Mouse (Mus musculus): Measurements from ENCODE around the gene Pcdh15. TPM values are rescaled to one million over a fixed set of nuclear protein-coding genes. Genes with fewer than 3 reads are reported as not detected.

Gene Pcdh15
- polyA plus RNA-seq, 1 experiment from 2014 or later, result 3.9 TPM

- Histone ChIP-seq H3K4me3 (no peak overlapping the region), H3K9me3 (no peaks in the 10 kb centered on the region), H3K36me3 (no peaks in the 10 kb centered on the region), H3K4me1 (no peaks in the 10 kb centered on the region), H3K27ac (no peak overlapping the region), H3K4me2 (replicated peaks) (no peak overlapping the region), H3K27me3 (no peaks in the 10 kb centered on the region), H3K9ac (no peak overlapping the region)
- WGBS, result 21% methylated on average over 2 of the region's 2 CpGs
- ATAC-seq (ENCODE audit: insufficient number of reproducible peaks, insufficient read depth, low FRiP score, low TSS enrichment), result no peak
Measured at GRCm38 (mm10) chr10:74463972-74464371, 1364.8 kb downstream of the Pcdh15 start.

GRCm38 (mm10) chr10:74480779-74481178 lies 1381.6 kb downstream of the Pcdh15 start:
- no peaks in the 10 kb centered on the region for H3K27me3 ChIP-seq
- ATAC-seq (ENCODE audit: insufficient number of reproducible peaks, insufficient read depth, low FRiP score, low TSS enrichment), result no peak
- WGBS, result 84% methylated on average over 3 of the region's 3 CpGs
- no peaks in the 10 kb centered on the region for H3K4me1 ChIP-seq
- H3K27ac ChIP-seq, result no peak overlapping the region
- no peak overlapping the region for H3K4me3 ChIP-seq
- no peak overlapping the region for H3K4me2 ChIP-seq (replicated peaks)
- H3K9me3 ChIP-seq, result no peaks in the 10 kb centered on the region
- no peaks in the 10 kb centered on the region for H3K36me3 ChIP-seq
- H3K9ac ChIP-seq, result no peak overlapping the region

- no peaks in the 10 kb centered on the region for H3K4me1 ChIP-seq
- no peak overlapping the region for H3K4me2 ChIP-seq (replicated peaks)
- no peak overlapping the region for H3K4me3 ChIP-seq
- ATAC-seq (ENCODE audit: insufficient number of reproducible peaks, insufficient read depth, low FRiP score, low TSS enrichment), result no peak
- no peaks in the 10 kb centered on the region for H3K36me3 ChIP-seq
- H3K9ac ChIP-seq, result no peak overlapping the region
- WGBS, result 50% methylated on average over 3 of the region's 3 CpGs
- H3K9me3 ChIP-seq, result no peaks in the 10 kb centered on the region
- H3K27me3 ChIP-seq, result no peaks in the 10 kb centered on the region
- H3K27ac ChIP-seq, result no peak overlapping the region
Measured at GRCm38 (mm10) chr10:74512315-74512714, 1413.2 kb downstream of the Pcdh15 start.

GRCm38 (mm10) chr10:74513743-74514142 lies 1414.6 kb downstream of the Pcdh15 start:
- H3K27me3 ChIP-seq, result no peaks in the 10 kb centered on the region
- H3K4me2 ChIP-seq (replicated peaks), result no peak overlapping the region
- H3K9me3 ChIP-seq, result no peaks in the 10 kb centered on the region
- no peak overlapping the region for H3K4me3 ChIP-seq
- H3K9ac ChIP-seq, result no peak overlapping the region
- no peaks in the 10 kb centered on the region for H3K4me1 ChIP-seq
- no peak for ATAC-seq (ENCODE audit: insufficient number of reproducible peaks, insufficient read depth, low FRiP score, low TSS enrichment)
- H3K36me3 ChIP-seq, result no peaks in the 10 kb centered on the region
- H3K27ac ChIP-seq, result no peak overlapping the region

- Histone ChIP-seq H3K27ac (no peak overlapping the region), H3K4me1 (no peaks in the 10 kb centered on the region), H3K36me3 (no peaks in the 10 kb centered on the region), H3K27me3 (no peaks in the 10 kb centered on the region), H3K9ac (no peak overlapping the region), H3K4me2 (replicated peaks) (no peak overlapping the region), H3K4me3 (no peak overlapping the region), H3K9me3 (no peaks in the 10 kb centered on the region)
- ATAC-seq (ENCODE audit: insufficient number of reproducible peaks, insufficient read depth, low FRiP score, low TSS enrichment), result no peak
- 82% methylated on average over 2 of the region's 2 CpGs for WGBS
Measured at GRCm38 (mm10) chr10:74538371-74538770, 1439.2 kb downstream of the Pcdh15 start.

- ATAC-seq (ENCODE audit: insufficient number of reproducible peaks, insufficient read depth, low FRiP score, low TSS enrichment), result no peak
- Histone ChIP-seq H3K4me2 (replicated peaks) (no peak overlapping the region), H3K9me3 (no peaks in the 10 kb centered on the region), H3K4me1 (no peaks in the 10 kb centered on the region), H3K27me3 (no peaks in the 10 kb centered on the region), H3K9ac (no peak overlapping the region), H3K4me3 (no peak overlapping the region), H3K36me3 (no peaks in the 10 kb centered on the region), H3K27ac (no peak overlapping the region)
- 79% methylated on average over 2 of the region's 2 CpGs for WGBS
Measured at GRCm38 (mm10) chr10:74555326-74555725, 1456.2 kb downstream of the Pcdh15 start.

- Histone ChIP-seq H3K9me3 (no peaks in the 10 kb centered on the region), H3K9ac (no peak overlapping the region), H3K4me1 (no peaks in the 10 kb centered on the region), H3K27me3 (no peaks in the 10 kb centered on the region), H3K4me3 (no peak overlapping the region), H3K4me2 (replicated peaks) (no peak overlapping the region), H3K27ac (no peak overlapping the region), H3K36me3 (no peaks in the 10 kb centered on the region)
- 74% methylated on average over 3 of the region's 3 CpGs for WGBS
- no peak for ATAC-seq (ENCODE audit: insufficient number of reproducible peaks, insufficient read depth, low FRiP score, low TSS enrichment)
Measured at GRCm38 (mm10) chr10:74569603-74570002, 1470.5 kb downstream of the Pcdh15 start.

GRCm38 (mm10) chr10:74579924-74580323 lies 1480.8 kb downstream of the Pcdh15 start:
- ATAC-seq (ENCODE audit: insufficient number of reproducible peaks, insufficient read depth, low FRiP score, low TSS enrichment), result no peak

GRCm38 (mm10) chr10:74591799-74592198 lies 1492.7 kb downstream of the Pcdh15 start:
- H3K27ac ChIP-seq, result no peak overlapping the region
- H3K4me2 ChIP-seq (replicated peaks), result no peak overlapping the region
- H3K36me3 ChIP-seq, result no peaks in the 10 kb centered on the region
- no peaks in the 10 kb centered on the region for H3K27me3 ChIP-seq
- 69% methylated on average over 3 of the region's 3 CpGs for WGBS
- no peak for ATAC-seq (ENCODE audit: insufficient number of reproducible peaks, insufficient read depth, low FRiP score, low TSS enrichment)
- H3K4me3 ChIP-seq, result no peak overlapping the region
- H3K9me3 ChIP-seq, result no peaks in the 10 kb centered on the region
- H3K9ac ChIP-seq, result no peak overlapping the region
- no peaks in the 10 kb centered on the region for H3K4me1 ChIP-seq

More at GRCm38 (mm10) chr10:74579924-74580323, 1480.8 kb downstream of the Pcdh15 start:
- Histone ChIP-seq H3K4me3 (no peak overlapping the region), H3K9me3 (no peaks in the 10 kb centered on the region), H3K9ac (no peak overlapping the region), H3K27ac (no peak overlapping the region), H3K36me3 (no peaks in the 10 kb centered on the region), H3K4me1 (no peaks in the 10 kb centered on the region), H3K4me2 (replicated peaks) (no peak overlapping the region), H3K27me3 (no peaks in the 10 kb centered on the region)
- 87% methylated on average over 2 of the region's 2 CpGs for WGBS

GRCm38 (mm10) chr10:74607683-74608082 lies 1508.5 kb downstream of the Pcdh15 start:
- Histone ChIP-seq H3K9me3 (no peaks in the 10 kb centered on the region), H3K27ac (no peak overlapping the region), H3K4me1 (no peaks in the 10 kb centered on the region), H3K4me2 (replicated peaks) (no peak overlapping the region), H3K27me3 (no peaks in the 10 kb centered on the region), H3K36me3 (no peaks in the 10 kb centered on the region), H3K4me3 (no peak overlapping the region), H3K9ac (no peak overlapping the region)
- 81% methylated on average over 2 of the region's 2 CpGs for WGBS
- ATAC-seq (ENCODE audit: insufficient number of reproducible peaks, insufficient read depth, low FRiP score, low TSS enrichment), result no peak

- WGBS, result 69% methylated on average over 2 of the region's 2 CpGs
- Histone ChIP-seq H3K4me3 (no peak overlapping the region), H3K36me3 (no peaks in the 10 kb centered on the region), H3K27me3 (no peaks in the 10 kb centered on the region), H3K4me2 (replicated peaks) (no peak overlapping the region), H3K9me3 (no peaks in the 10 kb centered on the region), H3K27ac (no peak overlapping the region), H3K9ac (no peak overlapping the region), H3K4me1 (no peaks in the 10 kb centered on the region)
- ATAC-seq (ENCODE audit: insufficient number of reproducible peaks, insufficient read depth, low FRiP score, low TSS enrichment), result no peak
Measured at GRCm38 (mm10) chr10:74621837-74622236, 1522.7 kb downstream of the Pcdh15 start.

- H3K27ac ChIP-seq, result no peak overlapping the region
- no peaks in the 10 kb centered on the region for H3K4me1 ChIP-seq
- H3K4me3 ChIP-seq, result no peak overlapping the region
- H3K4me2 ChIP-seq (replicated peaks), result no peak overlapping the region
- H3K9ac ChIP-seq, result no peak overlapping the region
- H3K27me3 ChIP-seq, result no peaks in the 10 kb centered on the region
- ATAC-seq (ENCODE audit: insufficient number of reproducible peaks, insufficient read depth, low FRiP score, low TSS enrichment), result no peak
- 64% methylated on average over 4 of the region's 4 CpGs for WGBS
- H3K36me3 ChIP-seq, result no peaks in the 10 kb centered on the region
- H3K9me3 ChIP-seq, result no peaks in the 10 kb centered on the region
Measured at GRCm38 (mm10) chr10:74625715-74626114, 1526.6 kb downstream of the Pcdh15 start.

- Histone ChIP-seq H3K4me3 (no peak overlapping the region), H3K4me2 (replicated peaks) (no peak overlapping the region), H3K4me1 (no peaks in the 10 kb centered on the region), H3K27ac (no peak overlapping the region), H3K36me3 (no peaks in the 10 kb centered on the region), H3K27me3 (no peaks in the 10 kb centered on the region), H3K9ac (no peak overlapping the region), H3K9me3 (no peaks in the 10 kb centered on the region)
- no peak for ATAC-seq (ENCODE audit: insufficient number of reproducible peaks, insufficient read depth, low FRiP score, low TSS enrichment)
- 60% methylated on average over 10 of the region's 10 CpGs for WGBS
Measured at GRCm38 (mm10) chr10:74626596-74626995, 1527.5 kb downstream of the Pcdh15 start.

All from embryonic facial prominence, embryonic 12.5 days (tissue).